14 mouse cellular contexts compared by ENCODE assay signal in genomic region chr7:45454971-45455370, GRCm38 (mm10).
"Had no signal": no experiment of that assay in that cellular context is flagged by ENCODE, and none has a peak within 500 bp of the region (broad histone marks: within the 10 kb centered on the region; RNA-seq: fewer than 3 reads in every experiment).

No protein-coding gene starts in this region.

- H3K4me2 ChIP-seq: kidney, embryonic 15.5 days; liver, embryonic 15.5 days; midbrain, embryonic 11.5 days; neural tube, embryonic 12.5 days had no signal

- H3K9ac ChIP-seq: kidney, embryonic 15.5 days; liver, embryonic 15.5 days; neural tube, embryonic 12.5 days had no signal

- H3K4me3 ChIP-seq: kidney, embryonic 15.5 days; left cerebral cortex, adult 2 months; liver, embryonic 15.5 days; neural tube, embryonic 12.5 days had no signal

- H3K27ac ChIP-seq: kidney, embryonic 15.5 days; left cerebral cortex, adult 2 months; liver, embryonic 15.5 days; neural tube, embryonic 12.5 days had no signal

- H3K27me3 ChIP-seq: kidney, embryonic 15.5 days; liver, embryonic 15.5 days; neural tube, embryonic 12.5 days had no signal

- H3K9me3 ChIP-seq: kidney, embryonic 15.5 days; liver, embryonic 15.5 days; neural tube, embryonic 12.5 days had no signal

- DNase-seq: kidney, adult 2 months; kidney, postnatal 25 days; lung, adult 2 months; lung, postnatal 36 days; right cerebral cortex, postnatal 14 days; thymus, postnatal 4 days had no signal

- ATAC-seq: intestine, embryonic 16.5 days; lung, postnatal 0 days; midbrain, embryonic 16.5 days had no signal
